Mouse (Mus musculus) gastrocnemius, adult 2 months (tissue): ENCODE data around the gene Tsks. TPM values are rescaled to one million over a fixed set of nuclear protein-coding genes. Genes with fewer than 3 reads are reported as not detected.
A peak's percentile ranks its signal among the peaks of the same experiment; 100 is the strongest.

Experiments
- DNase-seq: peaks from one replicate; pipeline ENCODE4 v3.0.0; 2022
- H3K27ac ChIP-seq: fragments of 200-600 bp; 2 replicates; pipeline ENCODE4 v1.8.1; 2022; ENCODE audit warnings: mild to moderate bottlenecking
- H3K4me3 ChIP-seq: fragments of 200-600 bp; 2 replicates; pipeline ENCODE4 v1.8.1; 2022; ENCODE audit warnings: mild to moderate bottlenecking, moderate library complexity
- CTCF ChIP-seq: fragments of 200-600 bp; IDR thresholded peaks from 2 replicates; pipeline ENCODE4 v1.8.1; 2022; ENCODE audit warnings: antibody characterized with exemption, mild to moderate bottlenecking, moderate library complexity
- intact Hi-C: fragments of 180-260 bp; cut with DNase I; formaldehyde crosslinking; loops from one replicate; pipeline ENCODE4 v1.15.1; 2025
- total RNA-seq, 2 experiments: library from RNA; stranded (reverse); gene quantifications; 2 replicates each; pipeline ENCODE4 v1.2.3; 2021

Tsks gene
- total RNA-seq, 2 experiments from 2014 or later: not detected

GRCm38 (mm10) chr7:44953561-44953960 lies 10.6 kb downstream of the Tsks start:
- DNase-seq: no peak
- Histone ChIP-seq H3K4me3 (no peak overlapping the region), H3K27ac (peak overlapping the region; percentile 58; the same call in 1 of the 2 replicates)
- intact Hi-C loops: loop anchor here (2.0 to 10.0 kb wide), 2 partner anchors 25 to 209 kb away; partner anchors contain the start of genes Ap2a1 and Vrk3
- TF ChIP-seq CTCF: no peak

GRCm38 (mm10) chr7:44954091-44954885 lies 11.3 kb downstream of the Tsks start:
- TF ChIP-seq CTCF: no peak
- no peak for DNase-seq
- Histone ChIP-seq H3K27ac (peak overlapping the region; percentile 58), H3K4me3 (no peak overlapping the region)
- intact Hi-C loops: loop anchor here (10.0 kb wide), 1 partner anchor 209 kb away; the partner anchor contains the start of gene Vrk3

GRCm38 (mm10) chr7:44955628-44956027 lies 12.6 kb downstream of the Tsks start:
- no peak for DNase-seq
- peak; percentile 81 for TF ChIP-seq CTCF
- intact Hi-C loops: loop anchor here (5.0 to 10.0 kb wide), 2 partner anchors 58 to 211 kb away; partner anchors contain the start of genes Fuz and Vrk3
- H3K27ac ChIP-seq: no peak overlapping the region
- no peak overlapping the region for H3K4me3 ChIP-seq

- no peak for TF ChIP-seq CTCF
- DNase-seq: peak; percentile 21
- peak overlapping the region; percentile 79; the same call in 1 of the 2 replicates for H3K27ac ChIP-seq
- intact Hi-C loops: loop anchor here (5.0 to 10.0 kb wide), 2 partner anchors 59 to 211 kb away; partner anchors contain the start of genes Fuz and Vrk3
- no peak overlapping the region for H3K4me3 ChIP-seq
These were observed 13.3 kb downstream of the Tsks start for GRCm38 (mm10) chr7:44956266-44956665.

GRCm38 (mm10) chr7:44957183-44957835 lies 14.3 kb downstream of the Tsks start:
- no peak for TF ChIP-seq CTCF
- peak overlapping the region; percentile 9; the same call in 1 of the 2 replicates for H3K4me3 ChIP-seq
- peak; percentile 84 for DNase-seq
- intact Hi-C loops: loop anchor here (5.0 to 10.0 kb wide), 2 partner anchors 60 to 213 kb away; partner anchors contain the start of genes Fuz and Vrk3
- peak overlapping the region; percentile 79 for H3K27ac ChIP-seq

GRCm38 (mm10) chr7:44958208-44958607 lies 15.2 kb downstream of the Tsks start:
- DNase-seq: peak; percentile 65
- Histone ChIP-seq H3K4me3 (no peak overlapping the region), H3K27ac (peak overlapping the region; percentile 79)
- peak; percentile 81 for TF ChIP-seq CTCF
- intact Hi-C loops: loop anchor here (5.0 to 10.0 kb wide), 2 partner anchors 61 to 213 kb away; partner anchors contain the start of genes Fuz and Vrk3

- DNase-seq: no peak
- Histone ChIP-seq H3K4me3 (no peak overlapping the region), H3K27ac (no peak overlapping the region)
- TF ChIP-seq CTCF: no peak
- intact Hi-C loops: loop anchor here (5.0 to 10.0 kb wide), 2 partner anchors 62 to 214 kb away; partner anchors contain the start of genes Fuz and Vrk3
These were observed 16.3 kb downstream of the Tsks start for GRCm38 (mm10) chr7:44959281-44959680.

GRCm38 (mm10) chr7:44959874-44960511 lies 17.0 kb downstream of the Tsks start:
- Histone ChIP-seq H3K4me3 (no peak overlapping the region), H3K27ac (no peak overlapping the region)
- TF ChIP-seq CTCF: no peak
- DNase-seq: peak; percentile 33
- intact Hi-C loops: loop anchor here (5.0 to 10.0 kb wide), 2 partner anchors 63 to 215 kb away; partner anchors contain the start of genes Fuz and Vrk3

- no peak for DNase-seq
- Histone ChIP-seq H3K27ac (no peak overlapping the region), H3K4me3 (no peak overlapping the region)
- intact Hi-C loops: no loop called here
- no peak for TF ChIP-seq CTCF
These were observed 17.5 kb downstream of the Tsks start for GRCm38 (mm10) chr7:44960512-44960910.

GRCm38 (mm10) chr7:44962337-44962736 lies 19.3 kb downstream of the Tsks start:
- no peak for TF ChIP-seq CTCF
- no peak for DNase-seq
- intact Hi-C loops: no loop called here

GRCm38 (mm10) chr7:44962831-44963230 lies 19.8 kb downstream of the Tsks start:
- H3K4me3 ChIP-seq: no peak overlapping the region
- H3K27ac ChIP-seq: no peak overlapping the region
- intact Hi-C loops: no loop called here
- TF ChIP-seq CTCF: no peak
- DNase-seq: peak; percentile 6

More at GRCm38 (mm10) chr7:44962337-44962736, 19.3 kb downstream of the Tsks start:
- no peak overlapping the region for H3K4me3 ChIP-seq
- H3K27ac ChIP-seq: no peak overlapping the region

GRCm38 (mm10) chr7:44964990-44965389 lies 22.0 kb downstream of the Tsks start:
- intact Hi-C loops: no loop called here
- TF ChIP-seq CTCF: no peak
- Histone ChIP-seq H3K27ac (no peak overlapping the region), H3K4me3 (no peak overlapping the region)
- DNase-seq: peak; percentile 15
